Mouse (Mus musculus) kidney, postnatal 0 days (tissue): ENCODE measurements around the gene Ankdd1b. TPM values are rescaled to one million over a fixed set of nuclear protein-coding genes. Genes with fewer than 3 reads are reported as not detected.

Experiments
- ATAC-seq: fragments of 200-750 bp; cut with Nextera tagmentation; replicated peaks from 2 replicates; pipeline ENCODE4 v1.8.0; 2017; ENCODE audit warnings: low read depth, moderate number of reproducible peaks, moderate TSS enrichment, moderate library complexity; ENCODE audit not compliant: low FRiP score
- DNase-seq: peaks from one replicate; pipeline ENCODE4 v3.0.0-alpha.2; 2016; ENCODE audit warnings: low spot score
- H3K27ac ChIP-seq: fragments of 300-500 bp; sonication (generic); 2 replicates; pipeline ENCODE4 v1.5.1; 2014; ENCODE audit warnings: mild to moderate bottlenecking
- H3K27me3 ChIP-seq: fragments of 300-500 bp; sonication (generic); 2 replicates; pipeline ENCODE4 v1.6.1; 2014; ENCODE audit warnings: low read length, mixed read lengths; ENCODE audit not compliant: insufficient read depth
- H3K36me3 ChIP-seq: fragments of 300-500 bp; sonication (generic); 2 replicates; pipeline ENCODE4 v1.6.1; 2014; ENCODE audit warnings: low read length, mixed read lengths; ENCODE audit not compliant: insufficient read depth
- H3K4me1 ChIP-seq: fragments of 300-500 bp; sonication (generic); replicated peaks from 2 replicates; pipeline ENCODE4 v1.6.1; 2014; ENCODE audit warnings: antibody characterized with exemption, low read length, mixed read lengths; ENCODE audit not compliant: insufficient read depth
- H3K4me2 ChIP-seq: fragments of 300-500 bp; sonication (generic); 2 replicates; pipeline ENCODE4 v1.6.1; 2014; ENCODE audit warnings: mild to moderate bottlenecking, low read length, moderate library complexity, mixed read lengths
- H3K4me3 ChIP-seq: fragments of 300-500 bp; sonication (generic); replicated peaks from 2 replicates; pipeline ENCODE4 v1.5.1; 2014; ENCODE audit warnings: low read depth, low read length
- H3K9ac ChIP-seq: fragments of 300-500 bp; sonication (generic); 2 replicates; pipeline ENCODE4 v1.6.1; 2014; ENCODE audit warnings: low read depth, low read length
- H3K9me3 ChIP-seq: fragments of 300-500 bp; sonication (generic); replicated peaks from 2 replicates; pipeline ENCODE4 v1.6.1; 2016; ENCODE audit warnings: low read length, inconsistent platforms, mixed read lengths
- CTCF ChIP-seq: IDR thresholded peaks from 2 replicates; pipeline ENCODE4 v1.5.1; 2016; ENCODE audit warnings: antibody characterized with exemption, low read depth, mild to moderate bottlenecking, moderate library complexity
- WGBS: fragments of 180-500 bp; shearing (Covaris S2); extraction: QIAGEN DNeasy Blood & Tissue Kit; methylation state at CpG from one replicate; pipeline ENCODE4 v1.1.7; 2014; 5-methylcytosine and 5-hydroxymethylcytosine counted together
- polyA plus RNA-seq: library from polyadenylated mRNA; unstranded; fragments of >200 nt; fragmentation: Nextera tagmentation; extraction: Ambion mirVana; gene quantifications from 2 replicates; pipeline ENCODE4 v1.2.1, GENCODE M21; 2015

Ankdd1b gene
- polyA plus RNA-seq, 1 experiment from 2014 or later: 0.32 TPM

GRCm38 (mm10) chr13:96451386-96452140 lies 19.4 kb downstream of the Ankdd1b start:
- H3K27me3 ChIP-seq: no peaks in the 10 kb centered on the region
- ATAC-seq (0 out of 2 replicates have a peak, but pooled peaks have one; percentile 43), DNase-seq (no peak)
- no peak overlapping the region for H3K9ac ChIP-seq
- 76% methylated on average over 11 of the region's 11 CpGs for WGBS
- no peaks in the 10 kb centered on the region for H3K4me1 ChIP-seq
- H3K36me3 ChIP-seq: no peaks in the 10 kb centered on the region
- H3K27ac ChIP-seq: no peak overlapping the region
- H3K4me2 ChIP-seq: no peak overlapping the region
- TF ChIP-seq CTCF: no peak
- H3K4me3 ChIP-seq: no peak overlapping the region
- no peaks in the 10 kb centered on the region for H3K9me3 ChIP-seq

DNA sequence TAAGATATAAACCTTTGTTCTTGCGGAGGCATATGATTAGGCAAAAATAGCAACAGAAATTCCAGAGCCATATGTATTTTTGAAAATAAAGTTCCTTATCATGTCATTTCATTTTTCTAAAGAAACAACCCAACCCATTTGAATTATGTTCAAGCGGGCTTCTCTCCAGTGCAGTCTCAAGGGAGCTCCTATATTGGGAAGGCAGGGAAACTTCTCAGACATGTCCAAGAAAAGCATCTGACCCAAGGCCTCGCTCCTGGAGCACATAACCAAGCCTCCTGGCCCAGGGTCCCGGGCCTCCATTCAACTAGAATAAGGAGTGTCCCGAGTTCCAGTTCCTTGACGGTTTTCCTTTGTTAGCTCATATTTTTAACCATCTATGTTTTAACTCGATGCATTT lies 20.1 kb downstream of the Ankdd1b start:
- no peak overlapping the region; the same call in 1 of the 2 replicates for H3K27ac ChIP-seq
- H3K4me2 ChIP-seq: no peak overlapping the region
- H3K9me3 ChIP-seq: no peaks in the 10 kb centered on the region
- H3K4me3 ChIP-seq: no peak overlapping the region
- peak; percentile 47 for DNase-seq
- no peaks in the 10 kb centered on the region for H3K36me3 ChIP-seq
- no peak for TF ChIP-seq CTCF
- H3K27me3 ChIP-seq: no peaks in the 10 kb centered on the region
- WGBS: 64% methylated on average over 7 of the region's 7 CpGs
- H3K9ac ChIP-seq: no peak overlapping the region
- H3K4me1 ChIP-seq: no peaks in the 10 kb centered on the region
- ATAC-seq: no peak

- no peaks in the 10 kb centered on the region for H3K9me3 ChIP-seq
- no peak overlapping the region for H3K4me2 ChIP-seq
- H3K9ac ChIP-seq: no peak overlapping the region
- H3K36me3 ChIP-seq: no peaks in the 10 kb centered on the region
- ATAC-seq: no peak
- WGBS: 77% methylated on average over 11 of the region's 11 CpGs
- no peak overlapping the region; the same call in 1 of the 2 replicates for H3K27ac ChIP-seq
- no peaks in the 10 kb centered on the region for H3K4me1 ChIP-seq
- H3K27me3 ChIP-seq: no peaks in the 10 kb centered on the region
- H3K4me3 ChIP-seq: no peak overlapping the region
- no peak for TF ChIP-seq CTCF
- DNase-seq: no peak
These were observed 20.7 kb downstream of the Ankdd1b start for GRCm38 (mm10) chr13:96450205-96450856.

DNA sequence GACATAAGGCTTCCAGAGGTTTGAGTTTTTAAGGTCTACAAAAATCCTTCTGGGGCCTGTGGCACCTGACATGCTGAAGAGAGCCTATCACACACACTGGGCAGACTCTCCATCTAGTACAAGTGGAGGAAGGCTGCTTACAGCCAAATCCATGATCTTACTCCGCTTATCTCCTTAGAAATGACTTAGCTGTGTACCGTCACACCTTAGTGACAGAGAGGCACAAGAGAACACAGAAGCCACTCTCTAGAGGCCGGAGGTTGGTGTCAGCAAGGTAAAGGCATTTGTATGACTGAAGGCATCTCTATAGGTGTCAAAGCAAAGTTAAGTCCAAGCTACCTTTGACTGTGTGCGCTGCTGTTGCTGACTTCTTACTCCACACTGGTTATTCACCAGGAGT lies 30.6 kb downstream of the Ankdd1b start:
- no peak overlapping the region for H3K4me3 ChIP-seq
- DNase-seq (no peak), ATAC-seq (no peak)
- H3K9me3 ChIP-seq: no peaks in the 10 kb centered on the region
- no peaks in the 10 kb centered on the region for H3K27me3 ChIP-seq
- no peaks in the 10 kb centered on the region for H3K4me1 ChIP-seq
- no peaks in the 10 kb centered on the region for H3K36me3 ChIP-seq
- no peak overlapping the region for H3K4me2 ChIP-seq
- WGBS: 91% methylated on average over 4 of the region's 4 CpGs
- H3K27ac ChIP-seq: no peak overlapping the region
- no peak for TF ChIP-seq CTCF
- H3K9ac ChIP-seq: no peak overlapping the region

GRCm38 (mm10) chr13:96436921-96437320 lies 34.1 kb downstream of the Ankdd1b start:
- Histone ChIP-seq H3K27me3 (no peaks in the 10 kb centered on the region), H3K4me1 (peaks cover 21% of the 10 kb centered on the region; the same call in 1 of the 2 replicates), H3K4me3 (no peak overlapping the region), H3K36me3 (no peaks in the 10 kb centered on the region), H3K4me2 (no peak overlapping the region), H3K9me3 (no peaks in the 10 kb centered on the region), H3K9ac (no peak overlapping the region), H3K27ac (no peak overlapping the region)
- no peak for TF ChIP-seq CTCF
- DNase-seq (no peak), ATAC-seq (no peak)
- WGBS: 93% methylated on average over 1 of the region's 1 CpGs

DNA sequence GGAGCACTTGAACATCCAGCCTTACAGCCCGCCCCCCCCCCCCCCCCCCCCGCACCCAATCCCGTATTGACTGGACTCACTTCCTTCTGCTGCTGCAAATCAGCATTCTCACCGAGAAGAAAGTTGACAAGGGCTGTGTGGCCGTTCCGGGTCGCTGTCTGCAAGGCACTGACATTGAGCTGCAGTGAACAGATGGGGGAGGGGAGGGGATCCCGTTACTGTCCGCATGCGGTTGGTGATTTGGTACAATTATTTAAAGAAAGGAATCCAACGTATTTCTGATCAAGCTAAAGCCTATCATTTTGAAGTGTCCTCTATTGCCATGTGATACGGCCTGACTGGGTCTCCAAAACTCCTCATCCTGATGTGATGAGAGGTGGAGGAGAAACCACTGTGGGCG lies 35.2 kb downstream of the Ankdd1b start:
- Histone ChIP-seq H3K9ac (no peak overlapping the region), H3K27ac (peak overlapping the region; percentile 39; the same call in 1 of the 2 replicates), H3K4me2 (peak overlapping the region; percentile 14), H3K9me3 (no peaks in the 10 kb centered on the region), H3K4me3 (no peak overlapping the region), H3K36me3 (no peaks in the 10 kb centered on the region), H3K4me1 (peaks cover 21% of the 10 kb centered on the region; the same call in 1 of the 2 replicates), H3K27me3 (no peaks in the 10 kb centered on the region)
- 22% methylated on average over 13 of the region's 13 CpGs for WGBS
- ATAC-seq (no peak), DNase-seq (peak; percentile 73)
- TF ChIP-seq CTCF: 0 out of 2 replicates have a peak, but pooled peaks have one; percentile 19
